Mouse (Mus musculus) macrophage (primary cell): ENCODE results near the gene Flnc. TPM values are rescaled to one million over a fixed set of nuclear protein-coding genes. Genes with fewer than 3 reads are reported as not detected.

Source experiments
- polyA plus RNA-seq: library from polyadenylated mRNA; stranded (reverse); fragments of 250-400 nt; gene quantifications from 3 replicates; pipeline ENCODE4 v1.2.4, GENCODE M21; 2018; ENCODE audit warnings: inconsistent platforms

Gene Flnc
- polyA plus RNA-seq, 1 experiment from 2014 or later: not detected

Other genes starting within 250 kb of the Flnc start
- gene Impdh1, start 216.9 kb upstream of the Flnc start, polyA plus RNA-seq: 7.3 to 22.6 TPM (median 9.2 TPM) in 3 replicates
- gene Hilpda, start 160.8 kb upstream of the Flnc start, polyA plus RNA-seq: 5.8 to 22.2 TPM (median 7.5 TPM) in 3 replicates
- not detected in 3 replicates for gene Fam71f2, start 153.7 kb upstream of the Flnc start, polyA plus RNA-seq
- gene Fam71f1, start 114.1 kb upstream of the Flnc start, polyA plus RNA-seq: not detected in 3 replicates
- 51.7 to 126 TPM (median 107 TPM) in 3 replicates for gene Calu, start 85.2 kb upstream of the Flnc start, polyA plus RNA-seq
- not detected in 3 replicates for gene Opn1sw, start 44.8 kb upstream of the Flnc start, polyA plus RNA-seq
- not detected in 3 replicates for gene Ccdc136, start 36.9 kb upstream of the Flnc start, polyA plus RNA-seq
- gene Atp6v1f, start 34.5 kb downstream of the Flnc start, polyA plus RNA-seq: 222 to 392 TPM (median 370 TPM) in 3 replicates
- gene Atp6v1fnb, start 38.2 kb downstream of the Flnc start, polyA plus RNA-seq: not detected in 3 replicates
- 0.28 TPM in 1 of 3 replicates, not detected in the others for gene Kcp, start 74.7 kb downstream of the Flnc start, polyA plus RNA-seq
- 132 to 204 TPM (median 202 TPM) in 3 replicates for gene Irf5, start 93.4 kb downstream of the Flnc start, polyA plus RNA-seq
- 34.8 to 52.7 TPM (median 51.8 TPM) in 3 replicates for gene Tnpo3, start 176.6 kb downstream of the Flnc start, polyA plus RNA-seq